Mouse (Mus musculus) ES-CJ7 (cell line): ENCODE measurements around the gene Tas2r139.

Source experiments
- DNase-seq: peaks from one replicate; pipeline ENCODE4 v3.0.0; 2011; ENCODE audit warnings: low read depth, low spot score

The Tas2r139 gene

GRCm38 (mm10) chr6:42140636-42141035, at the start of gene Tas2r139:
Tas2r139 (plus strand) TSS chr6:42140936.
- no peak for DNase-seq

- peak; percentile 54 for DNase-seq
These were observed 10.4 kb downstream of the Tas2r139 start for GRCm38 (mm10) chr6:42151115-42151514.

GRCm38 (mm10) chr6:42182462-42182861, 41.7 kb downstream of the Tas2r139 start:
- DNase-seq, result no peak

- DNase-seq, result peak; percentile 41
These were observed 45.5 kb downstream of the Tas2r139 start for GRCm38 (mm10) chr6:42186230-42186629.
